Mouse (Mus musculus): ENCODE measurements around the gene Olfm4. TPM values are rescaled to one million over a fixed set of nuclear protein-coding genes. Genes with fewer than 3 reads are reported as not detected.

The Olfm4 gene
- polyA plus RNA-seq, 1 experiment, result not detected

DNA sequence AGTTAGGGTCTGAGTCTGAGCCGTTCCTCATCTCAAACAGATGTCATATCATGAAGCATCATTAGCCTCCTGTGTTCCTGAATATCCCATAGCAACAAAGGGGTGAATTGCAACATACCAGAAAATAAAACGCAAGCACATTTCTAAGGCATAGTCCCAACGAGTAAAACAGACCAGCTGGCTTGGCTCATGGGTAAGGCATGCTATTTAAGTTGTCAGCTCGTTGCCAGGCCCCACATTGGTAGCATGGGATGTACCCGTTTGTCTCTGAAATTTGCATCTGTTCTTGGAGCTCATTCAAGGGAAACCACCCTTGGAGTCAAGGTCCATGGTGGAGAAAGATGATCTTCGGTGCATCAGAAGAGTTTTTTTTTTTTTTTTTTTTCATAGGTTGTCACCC lies 42.2 kb downstream of the Olfm4 start:
- Histone ChIP-seq H3K27me3 (ENCODE audit: control insufficient read depth, insufficient read depth, low read length) (no peaks in the 10 kb centered on the region), H3K4me3 (ENCODE audit: control insufficient read depth, low read depth, low read length) (no peak overlapping the region), H3K4me1 (ENCODE audit: control insufficient read depth, insufficient read depth, low read length) (no peaks in the 10 kb centered on the region), H3K36me3 (ENCODE audit: control insufficient read depth, insufficient read depth, low read length) (no peaks in the 10 kb centered on the region), H3K27ac (ENCODE audit: control insufficient read depth, insufficient read depth, low read depth, low read length) (0 out of 2 replicates have a peak overlapping the region, but pooled peaks have one; percentile 12)
- no peak for TF ChIP-seq POLR2A (IDR thresholded peaks at IDR 0.05; ENCODE audit: control insufficient read depth, low read depth, low read length)
- no peak for TF ChIP-seq CTCF (IDR thresholded peaks at IDR 0.05; ENCODE audit: control insufficient read depth, insufficient read depth, insufficient replicate concordance, low read depth, low read length)

DNA sequence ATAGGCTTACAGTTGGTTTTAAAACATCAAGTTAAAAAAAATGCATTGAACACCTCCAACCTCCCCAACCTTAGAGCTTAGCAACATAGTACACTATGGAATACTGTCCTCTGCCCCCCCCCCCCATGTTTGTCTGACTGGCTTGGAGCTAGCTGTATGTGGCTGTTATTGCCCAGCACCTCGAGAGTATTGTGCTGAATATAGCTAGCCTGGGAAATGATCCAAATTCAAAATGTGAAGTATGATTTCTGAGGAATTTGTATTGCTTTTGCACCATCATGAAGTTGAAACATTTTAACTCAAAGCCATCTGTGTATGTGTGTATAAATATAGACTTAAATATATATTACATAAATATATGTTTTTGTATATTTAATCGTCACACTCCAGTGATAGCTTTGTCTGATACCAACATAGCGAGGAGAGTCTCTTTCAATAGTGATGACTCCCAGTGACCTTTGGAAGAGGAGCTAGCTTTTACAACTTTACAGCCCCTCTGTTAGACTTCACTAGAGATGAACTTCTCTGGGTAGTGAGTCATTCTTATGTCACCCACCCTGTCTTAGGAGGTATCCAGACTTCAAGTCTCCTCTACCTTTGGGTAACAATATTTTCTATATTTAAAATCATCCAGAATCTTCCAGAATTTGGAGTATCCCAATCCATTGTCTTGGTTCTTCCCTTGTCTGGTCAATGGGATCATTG lies 45.6 kb downstream of the Olfm4 start:
- Histone ChIP-seq H3K27ac (ENCODE audit: control insufficient read depth, insufficient read depth, low read depth, low read length) (no peak overlapping the region), H3K36me3 (ENCODE audit: control insufficient read depth, insufficient read depth, low read length) (no peaks in the 10 kb centered on the region), H3K27me3 (ENCODE audit: control insufficient read depth, insufficient read depth, low read length) (no peaks in the 10 kb centered on the region), H3K4me1 (ENCODE audit: control insufficient read depth, insufficient read depth, low read length) (no peaks in the 10 kb centered on the region), H3K4me3 (ENCODE audit: control insufficient read depth, low read depth, low read length) (no peak overlapping the region)
- TF ChIP-seq POLR2A (IDR thresholded peaks at IDR 0.05; ENCODE audit: control insufficient read depth, low read depth, low read length) (no peak), CTCF (IDR thresholded peaks at IDR 0.05; ENCODE audit: control insufficient read depth, insufficient read depth, insufficient replicate concordance, low read depth, low read length) (no peak)

DNA sequence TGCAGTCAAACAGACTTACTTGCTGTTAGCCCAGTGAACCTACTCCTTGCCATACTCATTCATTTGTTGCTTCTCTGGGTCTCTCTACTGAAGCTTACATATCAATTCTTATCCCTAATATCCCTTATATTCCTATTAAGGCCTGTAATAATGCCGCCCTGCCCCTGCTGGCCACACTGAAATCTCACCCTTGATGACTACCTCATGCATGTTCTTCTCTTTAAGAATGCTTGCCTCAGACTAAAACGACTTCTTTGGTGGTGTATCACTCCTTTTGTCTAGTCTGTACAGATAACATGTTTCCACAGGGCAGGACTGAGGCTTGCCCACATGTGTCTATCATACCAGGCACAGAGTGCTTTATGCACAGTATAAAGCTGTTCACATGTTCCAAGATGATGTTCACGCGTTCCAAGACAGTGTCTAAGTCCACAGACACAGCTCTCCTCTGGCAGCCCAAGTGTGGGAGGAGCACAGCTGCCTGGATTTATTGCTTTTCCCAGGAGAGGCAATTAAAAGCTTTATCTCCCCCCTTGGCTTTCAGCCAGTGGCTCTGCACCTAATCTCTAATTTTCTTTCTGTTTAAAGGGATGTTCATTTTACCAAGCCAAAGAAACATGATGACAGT lies 55.9 kb downstream of the Olfm4 start:
- TF ChIP-seq POLR2A (IDR thresholded peaks at IDR 0.05; ENCODE audit: control insufficient read depth, low read depth, low read length) (no peak), CTCF (IDR thresholded peaks at IDR 0.05; ENCODE audit: control insufficient read depth, insufficient read depth, insufficient replicate concordance, low read depth, low read length) (no peak)
- no peak overlapping the region for H3K27ac ChIP-seq (ENCODE audit: control insufficient read depth, insufficient read depth, low read depth, low read length)
- no peak overlapping the region for H3K4me3 ChIP-seq (ENCODE audit: control insufficient read depth, low read depth, low read length)
- no peaks in the 10 kb centered on the region for H3K4me1 ChIP-seq (ENCODE audit: control insufficient read depth, insufficient read depth, low read length)
- H3K36me3 ChIP-seq (ENCODE audit: control insufficient read depth, insufficient read depth, low read length), result no peaks in the 10 kb centered on the region
- H3K27me3 ChIP-seq (ENCODE audit: control insufficient read depth, insufficient read depth, low read length), result no peaks in the 10 kb centered on the region

DNA sequence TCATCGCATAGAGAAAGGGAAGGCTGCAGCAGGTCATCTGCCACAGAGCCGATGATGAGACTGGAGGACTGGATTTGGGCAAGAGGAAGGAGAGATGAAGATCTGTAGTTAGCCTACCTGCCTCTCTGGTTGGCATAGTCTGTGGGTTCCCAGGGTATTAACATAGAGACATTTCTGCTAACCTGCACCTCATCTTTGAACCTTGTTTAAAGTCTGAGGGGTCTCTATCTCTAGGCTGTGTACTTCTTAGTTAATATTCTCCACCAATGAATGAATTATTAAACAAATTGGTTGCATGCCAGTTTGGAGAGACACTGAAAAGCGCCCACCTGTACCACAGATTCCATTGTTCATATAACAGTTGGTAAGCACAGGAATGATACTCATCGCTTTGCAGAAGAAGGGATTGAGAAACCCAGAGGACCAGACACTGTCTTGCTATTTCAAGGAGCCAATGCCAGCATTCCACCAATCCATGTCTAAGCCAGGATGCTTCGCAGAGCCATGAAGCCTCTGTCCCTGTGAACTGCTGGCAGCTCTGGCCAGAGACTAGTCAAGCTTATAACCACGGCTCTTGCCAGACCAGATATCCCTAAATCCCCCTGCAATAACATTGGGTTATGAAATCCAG lies 62.3 kb downstream of the Olfm4 start:
- Histone ChIP-seq H3K27me3 (ENCODE audit: control insufficient read depth, insufficient read depth, low read length) (no peaks in the 10 kb centered on the region), H3K27ac (ENCODE audit: control insufficient read depth, insufficient read depth, low read depth, low read length) (no peak overlapping the region), H3K36me3 (ENCODE audit: control insufficient read depth, insufficient read depth, low read length) (no peaks in the 10 kb centered on the region), H3K4me3 (ENCODE audit: control insufficient read depth, low read depth, low read length) (no peak overlapping the region), H3K4me1 (ENCODE audit: control insufficient read depth, insufficient read depth, low read length) (no peaks in the 10 kb centered on the region)
- TF ChIP-seq POLR2A (IDR thresholded peaks at IDR 0.05; ENCODE audit: control insufficient read depth, low read depth, low read length), result no peak
- TF ChIP-seq CTCF (IDR thresholded peaks at IDR 0.05; ENCODE audit: control insufficient read depth, insufficient read depth, insufficient replicate concordance, low read depth, low read length), result no peak

DNA sequence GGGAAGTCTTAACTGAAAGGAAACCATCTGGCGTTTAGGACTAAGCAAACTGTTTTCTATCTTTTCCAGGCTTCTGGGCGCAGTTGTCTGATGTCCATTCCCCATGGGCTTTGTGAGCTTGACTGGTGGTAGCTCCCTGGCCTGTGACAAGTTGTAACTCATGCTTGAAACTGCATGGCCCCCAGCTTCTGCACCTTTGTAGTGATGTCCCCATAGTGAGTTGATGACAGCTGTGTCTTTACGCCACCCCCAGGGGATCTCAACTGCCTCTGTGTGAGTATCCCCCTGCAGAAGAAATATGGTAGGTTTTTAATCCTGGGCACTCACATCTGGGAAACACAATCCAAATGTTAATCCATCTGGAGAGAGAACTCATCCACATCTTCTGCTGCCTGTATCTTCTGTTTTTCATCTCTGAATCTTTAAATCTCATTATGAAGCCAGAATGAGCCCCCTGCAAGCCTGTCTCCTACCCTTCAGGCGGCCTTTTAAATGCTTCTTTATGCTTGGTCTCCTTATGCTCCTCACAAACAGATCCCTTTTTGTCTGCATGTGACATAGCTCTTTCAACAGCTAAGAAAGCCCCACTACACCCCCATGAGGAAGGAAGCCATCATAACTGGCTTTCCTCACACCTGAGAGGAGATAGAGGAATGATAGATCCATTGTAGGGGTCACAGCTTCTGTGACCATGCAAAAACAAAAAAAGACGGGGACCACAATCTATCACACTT lies 63.7 kb downstream of the Olfm4 start:
- H3K27me3 ChIP-seq (ENCODE audit: control insufficient read depth, insufficient read depth, low read length), result no peaks in the 10 kb centered on the region
- no peaks in the 10 kb centered on the region for H3K4me1 ChIP-seq (ENCODE audit: control insufficient read depth, insufficient read depth, low read length)
- no peak overlapping the region for H3K27ac ChIP-seq (ENCODE audit: control insufficient read depth, insufficient read depth, low read depth, low read length)
- no peak for TF ChIP-seq CTCF (IDR thresholded peaks at IDR 0.05; ENCODE audit: control insufficient read depth, insufficient read depth, insufficient replicate concordance, low read depth, low read length)
- TF ChIP-seq POLR2A (IDR thresholded peaks at IDR 0.05; ENCODE audit: control insufficient read depth, low read depth, low read length), result no peak
- H3K36me3 ChIP-seq (ENCODE audit: control insufficient read depth, insufficient read depth, low read length), result no peaks in the 10 kb centered on the region
- no peak overlapping the region for H3K4me3 ChIP-seq (ENCODE audit: control insufficient read depth, low read depth, low read length)

DNA sequence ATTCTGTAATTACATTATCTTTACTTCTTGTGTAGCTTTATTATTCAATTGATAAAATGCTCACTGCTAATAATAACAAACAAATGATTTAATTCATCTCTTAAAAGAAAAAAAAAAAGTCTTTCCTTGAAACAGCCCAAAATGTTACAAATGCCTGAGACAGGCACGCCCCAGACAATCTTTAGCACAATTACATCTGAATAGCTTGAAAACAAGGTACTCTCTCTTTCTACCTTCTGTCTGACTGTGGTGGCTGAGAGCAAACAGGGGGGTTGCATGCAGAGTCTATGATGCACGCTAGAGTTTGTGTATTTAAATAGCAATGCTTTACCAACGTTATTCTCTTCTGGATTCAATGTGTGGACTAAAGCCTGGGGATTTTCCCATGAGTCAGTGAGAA lies 71.8 kb downstream of the Olfm4 start:
- no peaks in the 10 kb centered on the region for H3K36me3 ChIP-seq (ENCODE audit: control insufficient read depth, insufficient read depth, low read length)
- H3K27ac ChIP-seq (ENCODE audit: control insufficient read depth, insufficient read depth, low read depth, low read length), result no peak overlapping the region
- H3K4me1 ChIP-seq (ENCODE audit: control insufficient read depth, insufficient read depth, low read length), result no peaks in the 10 kb centered on the region
- no peaks in the 10 kb centered on the region for H3K27me3 ChIP-seq (ENCODE audit: control insufficient read depth, insufficient read depth, low read length)
- no peak overlapping the region for H3K4me3 ChIP-seq (ENCODE audit: control insufficient read depth, low read depth, low read length)
- TF ChIP-seq POLR2A (IDR thresholded peaks at IDR 0.05; ENCODE audit: control insufficient read depth, low read depth, low read length) (no peak), CTCF (IDR thresholded peaks at IDR 0.05; ENCODE audit: control insufficient read depth, insufficient read depth, insufficient replicate concordance, low read depth, low read length) (no peak)

DNA sequence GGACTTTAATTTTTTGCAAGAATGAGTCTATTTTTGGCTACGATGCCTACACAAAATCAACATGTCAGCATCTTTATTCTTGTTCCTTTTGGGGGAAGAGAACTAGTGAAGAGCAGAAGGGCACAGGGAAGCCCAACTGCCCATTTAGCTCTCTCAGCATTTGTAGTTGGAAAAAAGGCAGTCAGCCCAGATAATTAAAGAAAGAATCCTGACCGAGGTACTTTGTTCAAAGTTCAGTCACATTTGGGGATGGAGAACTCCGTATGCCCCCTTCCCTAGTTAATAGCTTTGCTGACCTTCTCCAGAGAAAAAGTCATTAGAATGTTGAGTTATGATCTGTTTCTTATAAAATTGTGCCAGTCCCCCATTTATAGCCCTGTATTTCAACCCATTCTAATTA lies 77.8 kb downstream of the Olfm4 start:
- Histone ChIP-seq H3K4me3 (ENCODE audit: control insufficient read depth, low read depth, low read length) (no peak overlapping the region), H3K36me3 (ENCODE audit: control insufficient read depth, insufficient read depth, low read length) (no peaks in the 10 kb centered on the region), H3K27me3 (ENCODE audit: control insufficient read depth, insufficient read depth, low read length) (no peaks in the 10 kb centered on the region), H3K27ac (ENCODE audit: control insufficient read depth, insufficient read depth, low read depth, low read length) (no peak overlapping the region), H3K4me1 (ENCODE audit: control insufficient read depth, insufficient read depth, low read length) (no peaks in the 10 kb centered on the region)
- TF ChIP-seq CTCF (IDR thresholded peaks at IDR 0.05; ENCODE audit: control insufficient read depth, insufficient read depth, insufficient replicate concordance, low read depth, low read length), result no peak
- TF ChIP-seq POLR2A (IDR thresholded peaks at IDR 0.05; ENCODE audit: control insufficient read depth, low read depth, low read length), result no peak
